Mouse (Mus musculus): ENCODE results near the gene Btn2a2.

GRCm38 (mm10) chr13:23515826-23516620 is 27.4 kb upstream of the Btn2a2 start:
- TF ChIP-seq POLR2A (IDR thresholded peaks at IDR 0.05; ENCODE audit: control insufficient read depth, extremely low read depth, insufficient read depth, low read length, poor library complexity) (no peak), CTCF (IDR thresholded peaks at IDR 0.05; ENCODE audit: borderline replicate concordance, control insufficient read depth, extremely low read depth, insufficient read depth, low read length, poor library complexity) (no peak)

All from thymus, adult 2 months (tissue).